Mouse (Mus musculus) naive thymus-derived CD4-positive, alpha-beta T cell, adult 2 months (primary cell): ENCODE results near the gene Kif11.

ENCODE experiments used
- DNase-seq: peaks from one replicate; pipeline ENCODE4 v3.0.0-alpha.2; 2011; ENCODE audit warnings: low read depth

Kif11 gene

GRCm38 (mm10) chr19:37375755-37376615 lies at the start of gene Kif11:
Gene Kif11, plus strand, starts transcription at chr19:37376403.
- peak; percentile 99 for DNase-seq

DNA sequence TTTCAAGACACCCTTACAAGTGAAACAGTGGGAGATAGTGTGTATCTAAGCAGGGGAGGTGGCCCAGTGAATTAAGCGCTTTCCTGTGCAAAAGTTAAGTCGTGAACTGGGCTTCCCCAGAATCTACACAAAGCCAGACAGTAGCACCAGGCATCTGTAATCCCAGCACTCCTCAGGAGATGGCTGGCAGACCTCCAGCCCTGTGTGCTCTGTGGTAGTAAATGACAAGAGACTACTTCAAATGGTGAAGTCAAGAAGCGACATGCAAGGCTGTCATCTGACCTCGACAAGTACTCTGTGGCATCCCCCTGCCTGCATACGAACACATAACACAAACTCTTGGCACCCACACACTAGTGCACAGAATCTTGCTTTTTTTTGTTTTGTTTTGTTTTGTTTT lies 49.0 kb upstream of the Kif11 start:
- no peak for DNase-seq

DNA sequence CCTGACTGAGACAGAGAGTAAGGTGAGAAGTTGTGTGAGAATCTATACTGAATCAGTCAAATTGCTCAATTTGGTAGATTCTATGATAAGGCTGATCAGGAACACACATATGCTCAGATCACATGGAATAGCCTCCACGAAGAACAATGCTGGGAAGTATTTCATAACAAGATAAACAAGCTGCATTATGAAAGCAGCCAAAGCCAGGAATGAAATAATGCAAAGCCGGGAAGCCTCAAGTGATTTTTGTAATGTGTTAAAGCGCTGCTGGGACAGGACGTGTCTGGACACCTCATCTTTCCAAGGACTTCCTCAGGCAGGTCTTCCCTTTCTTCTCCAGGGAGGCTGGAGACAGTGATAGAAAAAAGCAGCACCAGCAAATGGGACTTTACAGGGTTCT lies 43.5 kb upstream of the Kif11 start:
- no peak for DNase-seq

- DNase-seq, result no peak
Measured at GRCm38 (mm10) chr19:37333357-37333756, 42.8 kb upstream of the Kif11 start.

- DNase-seq, result no peak
Measured at GRCm38 (mm10) chr19:37335392-37335791, 40.8 kb upstream of the Kif11 start.

DNA sequence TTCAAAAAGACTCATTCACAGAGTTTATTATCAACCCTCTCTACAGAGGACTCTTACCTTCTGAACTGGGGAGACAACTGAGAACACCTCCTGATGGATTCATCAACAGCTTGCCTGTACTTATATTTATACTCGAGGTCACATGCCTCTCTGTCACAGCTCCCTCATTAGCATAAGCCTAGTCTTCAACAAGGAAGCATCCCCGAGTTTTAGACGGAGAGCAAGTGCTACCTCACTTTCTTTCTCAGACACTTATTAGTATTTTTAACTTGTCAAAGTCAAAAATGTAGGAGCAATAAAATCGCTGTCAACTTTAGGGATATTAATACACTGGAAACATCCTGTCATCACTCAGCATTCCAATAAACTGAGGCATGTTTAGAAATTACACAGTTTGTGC lies 38.5 kb upstream of the Kif11 start, which contains the start of gene Ide:
TSS of gene Ide (minus strand) at position 101 of the 400 bp plus-strand sequence.
- DNase-seq, result no peak

GRCm38 (mm10) chr19:37340495-37340894 lies 35.7 kb upstream of the Kif11 start:
- DNase-seq, result no peak

DNA sequence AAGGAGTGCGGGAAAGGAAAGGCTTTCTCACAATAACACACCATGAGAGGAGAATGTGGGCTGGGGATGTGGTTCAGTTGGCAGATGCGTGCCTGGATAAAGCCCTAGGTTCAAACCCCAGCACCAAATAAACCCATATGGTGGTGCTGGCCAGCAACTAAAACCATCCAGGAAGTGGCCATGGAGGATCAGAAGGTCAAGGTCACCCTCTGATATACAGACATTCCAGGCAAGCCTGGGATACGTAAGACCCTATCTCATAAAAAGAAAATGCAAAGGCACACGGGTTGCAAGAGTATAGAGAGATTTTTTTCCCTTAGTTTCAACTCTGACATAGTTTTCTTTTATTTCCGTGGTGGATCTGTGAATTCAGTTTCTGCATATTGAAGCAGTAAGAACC lies 35.3 kb upstream of the Kif11 start:
- DNase-seq, result no peak

DNA sequence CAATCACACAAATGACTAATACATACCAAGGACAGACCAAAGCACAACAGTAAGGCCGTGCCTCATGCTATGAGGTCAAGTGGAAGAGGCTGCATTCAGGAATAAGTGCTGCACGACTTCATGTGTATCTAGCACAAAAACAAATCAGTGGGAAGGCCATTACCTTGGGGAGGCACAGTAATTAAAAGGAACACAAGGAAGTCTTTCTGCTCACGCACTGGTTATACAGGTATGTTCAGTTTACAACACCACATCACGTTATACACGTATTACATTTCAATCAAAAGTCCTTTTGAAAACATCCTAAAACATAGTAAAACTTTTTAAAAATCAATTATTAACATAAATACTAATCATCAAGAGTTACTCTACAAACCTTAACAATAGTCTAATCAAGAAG lies 32.3 kb upstream of the Kif11 start:
- no peak for DNase-seq

DNA sequence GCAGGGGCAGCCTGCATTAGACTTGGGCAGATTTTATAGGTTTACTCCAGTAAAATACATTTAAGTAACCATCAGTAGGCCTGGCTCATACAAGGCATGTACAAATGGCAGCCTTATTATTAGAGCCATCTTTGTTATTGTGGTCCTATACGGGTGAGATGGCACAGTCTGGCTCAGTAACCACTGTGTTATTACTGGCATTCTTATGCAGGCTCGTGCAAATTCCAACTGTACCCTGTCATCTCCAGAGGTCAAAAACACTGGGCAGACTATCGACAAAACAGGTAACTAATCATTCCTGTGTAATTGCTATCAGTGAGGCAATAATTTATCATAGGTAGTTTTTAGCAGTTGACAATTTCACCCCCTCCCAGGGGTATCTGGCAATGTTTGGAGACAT lies 29.9 kb upstream of the Kif11 start:
- DNase-seq, result no peak

DNA sequence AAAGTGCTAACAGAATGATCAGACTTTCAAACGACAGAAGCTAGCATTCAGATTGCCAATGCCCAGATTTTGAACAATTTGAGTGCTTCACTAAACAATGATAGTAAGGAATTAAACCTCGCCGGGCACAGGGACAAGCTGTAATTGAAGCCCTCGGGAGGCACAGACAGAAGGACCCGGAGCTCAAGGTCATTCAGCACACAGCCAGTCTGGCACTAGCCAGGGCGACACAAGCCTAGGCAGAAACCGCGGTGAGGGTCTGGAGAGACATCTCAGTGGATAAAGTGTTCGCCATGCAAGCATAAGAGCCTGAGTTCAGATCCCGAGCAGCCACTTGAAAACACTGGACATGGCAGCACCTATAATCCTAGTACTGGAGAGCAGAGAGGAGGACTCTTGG lies 27.9 kb upstream of the Kif11 start:
- DNase-seq, result no peak

- no peak for DNase-seq
Measured at GRCm38 (mm10) chr19:37348952-37349351, 27.3 kb upstream of the Kif11 start.

DNA sequence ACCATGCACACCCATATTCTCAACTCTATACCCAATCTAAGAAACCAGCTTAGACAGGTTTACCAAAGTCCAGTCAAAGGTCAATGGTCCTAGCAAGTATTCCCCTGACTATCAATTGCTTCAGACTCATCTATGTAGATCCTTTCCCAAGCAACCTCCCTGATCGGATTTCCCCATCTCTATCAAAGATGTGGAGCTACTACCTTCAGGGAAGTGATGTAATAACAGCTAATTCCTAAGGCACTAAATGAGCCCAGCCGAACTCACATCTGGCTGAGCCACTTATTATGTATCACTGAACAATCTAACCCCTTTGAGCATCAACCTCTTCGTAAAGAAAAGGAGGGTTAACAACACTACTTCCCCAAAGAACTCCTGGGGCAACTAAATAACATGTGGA lies 23.4 kb upstream of the Kif11 start:
- DNase-seq, result no peak

- no peak for DNase-seq
Measured at GRCm38 (mm10) chr19:37353331-37353730, 22.9 kb upstream of the Kif11 start.

- no peak for DNase-seq
Measured at GRCm38 (mm10) chr19:37360044-37360443, 16.2 kb upstream of the Kif11 start.

DNA sequence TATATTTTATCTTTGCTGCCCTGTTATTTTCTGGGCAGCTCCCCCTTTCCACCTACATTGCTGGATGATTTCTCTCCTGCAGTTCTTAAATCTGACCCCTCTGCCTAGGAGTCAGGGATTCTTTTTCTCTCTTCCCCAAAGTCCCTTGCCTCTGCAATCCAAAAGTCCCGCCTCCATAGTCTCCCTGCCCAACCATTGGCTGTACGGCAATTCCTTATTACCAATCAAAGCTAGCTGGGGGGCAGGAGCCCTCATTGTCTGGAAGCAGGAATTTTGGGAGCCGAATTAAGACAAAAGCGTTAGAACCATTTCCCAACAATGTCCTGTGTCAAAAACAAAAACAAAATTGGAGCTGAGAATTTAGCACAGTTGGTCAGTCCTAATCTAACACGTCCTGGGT lies 13.7 kb upstream of the Kif11 start:
- no peak for DNase-seq

DNA sequence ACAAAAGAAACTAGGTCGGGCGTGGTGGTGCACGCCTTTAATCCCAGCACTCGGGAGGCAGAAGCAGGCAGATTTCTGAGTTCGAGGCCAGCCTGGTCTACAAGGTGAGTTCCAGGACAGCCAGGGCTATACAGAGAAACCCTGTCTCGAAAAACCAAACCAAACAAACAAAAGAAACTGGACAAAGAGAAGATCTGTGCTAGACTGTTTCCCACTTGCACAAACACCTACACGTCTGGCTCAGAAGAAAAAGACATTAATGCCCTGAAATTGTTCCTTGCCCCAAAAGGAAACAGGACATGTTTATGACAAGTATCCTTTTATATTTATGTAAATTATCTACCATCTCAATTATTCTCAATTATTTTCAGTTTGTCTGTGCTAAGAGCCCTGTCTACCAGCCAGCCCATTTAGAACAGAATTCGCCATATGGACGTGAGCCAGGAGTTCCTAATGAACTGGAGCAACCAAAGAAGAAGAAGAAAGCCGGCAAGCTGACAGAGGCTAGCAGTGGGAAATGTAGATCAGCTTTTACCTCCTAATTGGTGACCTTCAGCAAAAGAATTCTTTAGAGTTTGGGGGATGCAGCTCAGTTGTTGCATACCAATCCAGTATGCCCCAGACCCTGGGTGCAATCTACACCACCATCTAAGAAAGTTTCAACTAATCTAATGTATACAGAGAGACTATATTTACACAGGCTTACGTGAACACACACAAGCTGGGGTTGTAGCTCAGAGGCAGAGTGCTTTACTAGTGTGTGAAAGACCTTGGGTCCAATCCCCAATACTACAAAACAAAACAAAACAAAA lies 12.9 kb upstream of the Kif11 start:
- no peak for DNase-seq

DNA sequence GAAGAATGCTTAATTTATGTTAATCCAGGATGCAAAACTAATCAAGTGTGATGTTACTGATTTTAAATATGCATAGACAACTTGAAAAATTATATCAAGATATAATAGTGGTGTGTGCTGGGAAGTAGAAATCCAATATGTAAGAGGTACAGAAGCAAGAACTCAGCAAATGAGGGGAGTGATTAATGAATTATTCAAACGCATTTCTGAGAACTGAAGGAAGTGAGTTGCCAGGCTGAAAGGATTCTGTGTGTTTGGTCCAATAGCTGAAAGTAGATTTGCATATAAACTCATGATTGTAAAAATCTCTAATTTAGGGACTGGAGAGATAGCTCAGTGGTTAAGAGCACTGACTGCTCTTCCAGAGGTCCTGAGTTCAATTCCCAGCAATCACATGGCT lies 7.2 kb upstream of the Kif11 start:
- no peak for DNase-seq

DNA sequence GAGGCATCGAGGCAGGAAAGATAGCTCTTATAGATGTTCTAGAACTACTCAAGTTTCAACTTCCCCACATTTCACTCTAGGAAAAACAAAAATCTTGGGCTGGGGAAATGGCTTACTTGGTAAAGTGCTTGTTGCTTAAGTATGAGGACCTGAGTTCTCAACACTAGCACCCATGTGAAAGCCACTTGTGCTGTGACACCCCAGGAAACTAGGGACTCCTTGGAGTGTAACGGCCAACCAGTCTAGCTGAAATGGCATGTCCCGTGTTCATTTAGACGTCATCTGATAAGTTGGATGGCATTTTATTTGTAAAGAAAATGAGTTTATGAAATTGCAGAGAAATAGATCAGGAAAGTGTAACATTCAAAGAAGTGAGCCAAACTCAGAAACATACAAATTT lies 6.3 kb upstream of the Kif11 start:
- no peak for DNase-seq

DNA sequence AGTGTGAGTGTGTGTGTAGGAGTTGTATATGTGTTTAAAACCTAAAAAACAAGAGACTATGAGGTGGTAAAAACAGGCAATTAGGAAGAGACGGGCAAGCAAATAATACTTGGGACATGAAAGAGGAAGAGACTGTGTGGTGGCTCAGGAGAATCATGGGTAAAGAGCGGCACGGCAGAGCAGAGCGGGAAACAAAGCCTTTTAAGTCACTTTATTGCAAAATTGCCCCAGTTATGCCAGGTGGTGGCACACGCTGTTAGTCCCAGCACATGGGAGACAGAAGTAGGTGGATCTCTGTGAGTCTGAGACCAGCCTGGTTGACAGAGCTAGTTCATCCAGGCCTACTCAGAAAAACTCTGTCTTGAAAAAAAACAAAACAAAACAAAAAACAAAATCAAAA lies 5.8 kb upstream of the Kif11 start:
- peak; percentile 65 for DNase-seq

DNA sequence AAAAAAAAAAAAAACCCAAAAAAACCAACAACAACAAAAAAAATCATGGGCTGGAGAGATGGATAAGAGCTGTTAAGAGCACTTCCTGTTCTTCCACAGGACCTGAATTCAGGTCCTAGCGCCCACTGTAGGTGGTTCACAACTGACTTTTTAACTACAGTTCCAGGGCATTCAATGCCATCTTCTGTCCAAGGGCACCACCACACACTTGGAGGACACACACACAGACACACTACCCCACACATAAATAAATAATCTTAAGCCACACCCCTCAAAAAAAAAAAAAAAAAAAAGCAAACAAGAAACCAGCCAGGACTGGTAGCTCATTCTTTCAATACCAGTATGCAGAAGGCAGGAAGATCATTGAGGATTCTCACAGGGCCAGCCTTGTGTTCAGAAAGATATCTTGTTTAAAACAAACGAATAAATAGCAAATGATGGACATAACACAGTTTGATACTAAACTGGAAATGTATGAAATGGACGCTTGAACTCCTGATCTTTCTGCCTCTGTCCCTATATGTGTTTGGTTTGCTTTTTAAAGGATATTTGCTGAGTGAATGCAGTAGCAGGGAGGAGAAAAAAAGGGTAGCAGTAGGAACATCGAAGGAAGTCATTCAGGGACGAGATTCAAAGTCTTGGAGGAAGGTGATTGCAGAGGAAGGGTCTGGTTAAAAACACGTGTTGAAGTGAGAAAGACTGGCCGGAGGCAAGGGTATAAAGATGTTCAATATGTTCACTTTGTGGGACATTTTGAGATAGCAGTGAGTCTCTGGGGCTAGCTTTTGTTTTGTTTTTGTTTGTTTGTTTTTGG lies 1.1 kb upstream of the Kif11 start:
- DNase-seq, result peak; percentile 59

DNA sequence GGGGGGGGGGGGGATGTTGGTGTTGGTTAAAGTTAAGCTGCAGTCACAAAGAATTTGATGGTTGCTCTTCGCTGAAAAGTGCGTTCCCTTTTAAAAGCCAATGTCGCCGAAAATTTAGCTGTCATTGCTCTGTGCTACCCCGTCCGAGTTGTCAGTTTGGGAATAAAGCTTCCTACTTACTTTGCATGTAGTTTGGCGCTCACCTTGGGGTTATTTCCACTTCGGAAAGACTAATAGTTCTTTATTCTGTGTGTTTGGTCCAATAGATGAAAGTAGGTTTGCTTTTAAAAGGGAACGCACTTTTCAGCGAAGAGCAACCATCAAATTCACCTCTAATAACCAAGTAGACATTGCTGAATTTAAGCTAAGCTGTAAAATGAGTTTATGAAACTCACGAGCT lies 638 bp downstream of the Kif11 start:
- DNase-seq, result no peak
